Mouse (Mus musculus) megakaryocyte, embryonic 14.5 days (primary cell): ENCODE results near the gene Rere.

Experiments
- FLI1 ChIP-seq: IDR thresholded peaks from 2 replicates; pipeline ENCODE4 v1.6.1; 2012; ENCODE audit warnings: low read length, inconsistent platforms, mixed read lengths
- GATA1 ChIP-seq: IDR thresholded peaks from 3 replicates; pipeline ENCODE4 v1.6.1; 2012; ENCODE audit warnings: mixed read lengths, low read length, inconsistent platforms, borderline replicate concordance

DNA sequence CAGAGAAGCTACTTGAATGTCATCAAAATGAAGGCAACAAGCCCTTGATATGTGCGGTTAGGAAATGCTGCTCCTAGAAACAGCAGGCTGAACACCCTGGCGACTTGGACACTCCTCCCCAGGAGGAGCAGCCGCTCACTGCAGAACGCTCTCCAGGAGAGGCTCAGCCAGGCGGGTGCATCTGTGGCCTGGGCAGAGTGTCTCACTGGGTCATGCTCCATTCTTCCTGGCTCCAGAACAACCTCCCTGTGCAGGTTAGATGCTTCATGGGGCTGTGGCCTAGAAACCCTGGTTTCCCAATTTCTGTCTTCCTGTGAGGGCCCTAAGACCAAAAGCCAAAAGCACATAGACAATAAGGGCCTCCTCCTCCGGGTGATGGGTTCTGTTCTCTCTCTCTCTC is 355.2 kb downstream of the Rere start:
- no peak for TF ChIP-seq GATA1
- TF ChIP-seq FLI1, result no peak
